Mouse (Mus musculus): ENCODE results near the gene Gm266.

- TF ChIP-seq MAX (IDR thresholded peaks at IDR 0.05; ENCODE audit: low read depth) (no peak), POLR2A (IDR thresholded peaks at IDR 0.05; ENCODE audit: insufficient read length, low read depth) (no peak)
Observed at GRCm38 (mm10) chr12:111507001-111507400, 21.4 kb upstream of the Gm266 start.

All from myocyte (in vitro differentiated cells).